Mouse (Mus musculus) thymus, adult 2 months (tissue): ENCODE results near the gene Srrm4.

Experiments
- CTCF ChIP-seq: fragments of 200-500 bp; IDR thresholded peaks from 2 replicates; pipeline ENCODE4 v1.5.1; 2012; ENCODE audit warnings: mild to moderate bottlenecking, control low read depth, low read length, moderate library complexity, borderline replicate concordance; ENCODE audit not compliant: control insufficient read depth, poor library complexity, insufficient read depth; ENCODE audit errors: extremely low read depth
- POLR2A ChIP-seq: fragments of 200-500 bp; IDR thresholded peaks from 2 replicates; pipeline ENCODE4 v1.6.1; 2012; ENCODE audit warnings: mild to moderate bottlenecking, low read length, control low read depth, moderate library complexity; ENCODE audit not compliant: control insufficient read depth, poor library complexity, insufficient read depth; ENCODE audit errors: extremely low read depth

DNA sequence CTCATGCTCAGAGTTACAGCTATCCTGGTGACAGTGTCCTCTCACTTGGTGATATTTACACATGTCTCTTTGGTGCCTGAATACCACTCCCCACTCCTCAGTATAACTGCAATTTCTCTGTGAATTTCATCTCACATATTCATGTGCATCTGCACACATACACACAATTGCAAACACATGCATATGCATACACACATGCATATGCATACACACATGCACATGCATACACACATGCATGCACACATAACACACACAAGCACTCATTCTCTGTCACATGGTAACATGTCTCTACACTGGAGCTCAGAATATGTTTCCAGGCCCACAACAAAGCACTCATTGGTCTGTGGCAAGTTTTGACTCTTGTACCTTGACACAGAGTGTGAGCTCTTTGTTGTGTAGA is 39.0 kb downstream of the Srrm4 start:
- TF ChIP-seq POLR2A (no peak), CTCF (no peak)
